Mouse (Mus musculus): ENCODE results near the gene Rbm38.
A peak's percentile ranks its signal among the peaks of the same experiment; 100 is the strongest.

Rbm38 gene

DNA sequence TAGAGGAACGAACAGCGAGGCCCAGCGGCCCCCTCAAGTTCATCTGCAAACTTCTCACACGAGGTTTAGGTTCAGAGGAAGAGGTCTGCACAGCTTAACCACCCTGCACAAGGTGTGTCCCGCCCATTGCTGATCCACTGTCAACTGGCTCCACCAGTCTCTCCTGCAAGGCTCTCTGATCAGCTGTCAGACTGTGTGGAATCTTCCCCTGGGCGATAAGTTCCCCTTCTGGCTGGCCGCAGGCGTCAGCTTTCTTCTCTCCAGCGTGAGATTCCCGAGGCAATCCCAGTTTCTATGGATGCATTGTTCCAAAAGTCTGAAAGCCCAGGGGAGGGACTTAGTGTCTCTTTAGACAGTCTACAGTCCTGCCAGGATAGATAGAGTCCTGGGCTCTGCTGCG is 38.0 kb downstream of the Rbm38 start:
- no peak for DNase-seq (ENCODE audit: low read depth, low spot score)

DNA sequence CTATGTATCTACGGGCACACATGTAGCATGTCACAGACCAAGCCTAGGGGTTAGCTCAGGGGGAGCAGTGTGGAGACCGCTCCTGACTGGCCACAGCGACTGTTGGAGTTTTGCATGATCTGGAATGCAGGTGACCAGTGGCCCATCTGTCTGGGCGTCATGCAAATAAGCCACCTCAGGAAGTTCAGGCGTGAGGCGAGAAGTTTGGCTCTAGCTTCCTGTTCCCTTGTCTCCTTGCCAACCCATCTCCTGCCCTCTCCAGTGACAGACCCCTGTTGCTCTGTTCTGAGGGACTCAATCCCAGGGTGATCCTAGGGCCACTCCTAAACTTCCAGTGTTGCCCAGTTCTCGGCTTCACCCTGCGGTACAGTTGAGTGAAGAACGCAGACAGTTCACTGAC is 40.2 kb downstream of the Rbm38 start:
- no peak for DNase-seq (ENCODE audit: low read depth, low spot score)

GRCm38 (mm10) chr2:173061443-173062351 is 41.4 kb downstream of the Rbm38 start:
- DNase-seq (ENCODE audit: low read depth, low spot score), result no peak

DNA sequence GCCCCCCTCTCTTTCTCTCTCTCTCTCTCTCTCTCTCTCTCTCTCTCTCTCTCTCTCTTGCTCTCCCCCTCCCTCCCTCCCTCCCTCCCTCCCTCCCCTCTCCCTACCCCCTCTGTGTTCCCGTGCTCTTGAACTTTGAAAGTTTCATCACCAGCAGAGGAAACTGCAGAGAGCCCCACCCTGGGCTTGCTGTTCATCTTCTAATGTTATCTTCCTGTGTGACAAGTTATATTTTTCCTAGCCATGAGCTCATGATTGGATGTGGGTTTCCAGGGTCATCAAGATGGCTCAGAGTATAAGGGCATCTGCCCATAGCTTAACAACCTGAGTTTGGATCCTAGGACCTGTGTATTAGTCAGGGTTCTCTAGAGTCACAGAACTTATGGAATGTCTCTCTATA is 42.9 kb downstream of the Rbm38 start:
- DNase-seq (ENCODE audit: low read depth, low spot score), result no peak

DNA sequence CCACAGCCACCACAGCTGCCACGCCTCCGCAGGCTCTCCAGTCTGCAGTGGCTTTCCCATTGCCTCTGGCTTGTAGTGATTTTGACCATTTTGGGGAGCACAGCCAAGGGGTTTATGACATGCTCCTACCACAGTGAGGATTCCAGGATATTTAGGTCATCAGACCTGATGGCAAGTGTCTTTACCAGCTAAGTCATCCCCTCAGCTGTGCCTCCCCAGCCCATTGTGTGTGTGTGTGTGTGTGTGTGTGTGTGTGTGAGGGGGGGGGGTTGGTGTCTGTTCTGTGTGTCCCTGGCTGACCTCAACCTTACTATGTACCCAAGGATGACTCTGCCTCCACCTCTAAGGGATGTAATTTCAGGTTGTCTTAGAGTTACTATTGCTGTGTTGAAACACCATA is 44.6 kb downstream of the Rbm38 start:
- DNase-seq (ENCODE audit: low read depth, low spot score), result no peak

DNA sequence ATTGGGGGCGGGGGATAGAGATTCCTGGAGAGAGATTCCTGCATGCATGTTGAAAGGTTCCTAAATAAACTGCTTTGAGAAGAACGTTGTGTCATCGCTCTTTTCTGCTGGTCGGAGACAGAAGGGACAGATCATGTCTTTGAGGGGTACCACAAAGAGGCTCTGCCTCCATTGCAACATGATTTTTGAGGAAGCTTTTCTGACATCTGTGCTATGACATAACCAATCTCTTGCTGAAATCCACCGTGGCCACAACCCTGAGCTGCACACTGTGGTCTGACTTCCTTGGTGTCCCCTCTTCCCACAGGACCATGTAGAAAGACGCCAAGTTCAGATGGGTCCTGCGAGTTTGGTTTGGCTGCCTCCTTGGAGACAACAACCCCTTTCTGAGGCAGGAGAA is 52.6 kb downstream of the Rbm38 start:
- no peak for DNase-seq (ENCODE audit: low read depth, low spot score)

DNA sequence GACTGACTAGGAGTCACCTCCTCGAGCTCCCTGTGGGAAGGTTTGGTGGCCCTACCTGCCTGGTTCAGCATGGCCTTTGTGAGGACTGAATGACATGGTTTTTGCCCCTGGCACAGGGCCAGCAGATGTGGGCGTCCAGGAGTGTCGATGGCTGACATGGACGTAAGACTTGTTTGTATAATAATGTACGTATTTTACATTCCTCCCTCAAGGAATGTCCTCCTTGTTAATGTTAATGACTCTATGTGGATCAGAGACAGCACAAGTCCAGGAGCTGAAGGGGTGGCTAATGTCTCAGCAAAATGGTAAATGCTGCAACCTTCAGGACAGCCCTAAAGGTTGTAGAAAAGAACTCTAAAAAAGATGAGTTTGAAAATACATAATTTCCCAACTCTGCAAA is 53.4 kb downstream of the Rbm38 start:
- peak; percentile 55 for DNase-seq (ENCODE audit: low read depth, low spot score)

DNA sequence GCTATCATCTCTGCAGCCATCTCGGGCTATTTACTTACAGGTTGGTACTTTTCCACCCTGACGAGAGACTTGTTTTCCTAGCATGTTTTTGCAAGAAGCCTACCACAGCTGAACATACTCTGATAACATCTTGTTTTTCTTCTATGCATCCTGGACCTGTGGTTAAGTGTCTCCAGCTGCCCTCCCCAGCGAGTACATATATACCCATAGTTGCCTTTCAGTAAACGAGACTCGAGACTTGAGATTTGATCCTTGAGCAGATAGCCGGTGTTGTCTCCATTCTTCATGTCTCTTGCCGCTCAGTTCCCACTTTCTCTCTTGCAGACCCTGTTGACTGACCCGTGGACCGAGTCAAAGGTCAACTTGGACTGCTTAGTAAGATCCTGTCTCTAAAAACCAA is 56.6 kb downstream of the Rbm38 start:
- DNase-seq (ENCODE audit: low read depth, low spot score), result no peak

- no peak for DNase-seq (ENCODE audit: low read depth, low spot score)
These were observed 59.7 kb downstream of the Rbm38 start for GRCm38 (mm10) chr2:173079766-173080549.

- DNase-seq (ENCODE audit: low read depth, low spot score), result peak; percentile 74
These were observed 60.5 kb downstream of the Rbm38 start for GRCm38 (mm10) chr2:173080785-173081241.

GRCm38 (mm10) chr2:173082706-173083105 is 62.4 kb downstream of the Rbm38 start:
- no peak for DNase-seq (ENCODE audit: low read depth, low spot score)

GRCm38 (mm10) chr2:173083106-173083505 is 62.8 kb downstream of the Rbm38 start:
- peak; percentile 7 for DNase-seq (ENCODE audit: low read depth, low spot score)

DNA sequence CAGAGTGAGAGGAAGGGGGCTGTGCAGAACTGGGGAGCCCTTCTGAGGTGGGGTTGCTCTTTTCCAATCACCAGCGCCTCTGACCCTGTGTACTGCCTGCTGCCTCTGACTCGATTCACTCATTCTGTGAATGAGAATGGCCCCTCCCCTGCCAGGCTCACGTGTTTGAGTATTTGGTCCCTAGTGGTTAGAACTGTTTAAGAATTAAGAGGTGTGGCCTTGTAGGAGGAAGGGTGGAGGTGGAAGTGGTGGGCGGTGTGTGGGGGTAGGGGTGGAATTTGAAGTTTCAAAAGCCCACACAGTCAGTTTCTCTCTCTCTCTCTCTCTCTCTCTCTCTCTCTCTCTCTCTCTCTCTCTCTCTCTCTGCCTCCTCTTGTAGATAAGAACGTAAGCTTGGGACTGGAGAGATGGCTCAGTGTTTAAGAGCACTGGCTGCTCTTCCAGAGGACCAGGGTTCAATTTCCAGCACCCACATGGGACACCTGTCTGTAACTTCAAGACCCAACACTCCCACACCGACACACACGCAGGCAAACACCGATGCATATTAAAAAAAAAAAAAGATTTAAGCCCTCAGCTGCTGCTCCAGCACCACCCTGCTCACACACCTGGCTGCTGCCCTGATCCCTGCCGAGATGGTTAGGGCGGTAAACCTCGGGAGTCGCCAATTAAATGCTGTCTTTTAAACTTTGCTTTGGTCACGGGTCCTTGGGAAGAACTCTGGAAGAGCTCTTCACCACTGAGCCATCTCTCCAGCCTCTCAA is 63.6 kb downstream of the Rbm38 start:
- DNase-seq (ENCODE audit: low read depth, low spot score), result peak; percentile 92
